Mouse (Mus musculus) urinary bladder, postnatal 4 days (tissue): ENCODE measurements around the gene Pnpla2.

Experiments used
- DNase-seq, 2 experiments: peaks; one replicate each; pipeline ENCODE4 v3.0.0; 2021 to 2022; ENCODE audit warnings: low spot score in 2 of 2

The Pnpla2 gene

DNA sequence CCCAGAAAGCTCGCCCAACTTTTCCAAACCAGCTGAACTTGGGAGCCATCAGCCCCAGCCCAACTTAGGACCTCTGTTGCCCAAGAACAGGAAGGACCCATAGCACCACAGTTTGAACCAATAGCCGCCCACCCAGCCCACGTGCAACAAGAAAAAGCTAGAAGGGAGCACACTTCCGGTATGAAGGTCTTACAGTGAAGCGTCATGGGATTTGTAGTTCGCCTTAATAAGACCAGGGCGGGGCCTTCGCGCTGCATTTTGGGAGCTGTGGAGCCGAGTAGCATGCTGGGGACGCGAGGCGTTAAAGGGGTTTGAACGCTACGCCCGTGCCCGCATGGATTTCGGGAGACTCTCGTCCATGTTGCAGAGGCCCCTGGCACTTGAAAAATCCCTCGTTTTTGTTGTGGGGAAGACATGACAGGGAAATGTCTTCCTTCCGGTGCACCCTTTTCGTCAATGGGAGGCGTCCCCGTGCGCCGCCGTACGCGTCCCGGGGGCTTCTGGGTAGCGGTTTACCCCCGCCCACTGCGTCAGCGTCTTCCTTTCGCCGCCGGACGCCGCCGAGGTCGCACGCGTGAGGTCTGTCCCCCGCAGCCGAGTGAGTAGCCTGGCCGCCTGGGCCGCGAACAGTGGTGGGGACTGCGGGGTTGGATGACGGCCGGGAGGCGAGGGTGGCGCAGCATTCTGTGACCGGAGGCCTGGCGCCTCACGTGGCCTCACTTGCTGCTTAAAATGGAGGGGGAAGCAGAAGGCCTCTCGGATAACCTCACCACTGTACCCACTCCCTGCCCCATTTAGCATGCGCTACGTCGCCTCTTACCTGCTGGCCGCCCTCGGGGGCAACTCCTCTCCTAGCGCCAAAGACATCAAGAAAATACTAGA, 7.6 kb upstream of the Pnpla2 start, which contains the start of gene Rplp2:
Gene Rplp2 (plus strand): TSS at position 261 of the 882 bp plus-strand sequence.
- peak; percentile 91 to 92 for DNase-seq

DNA sequence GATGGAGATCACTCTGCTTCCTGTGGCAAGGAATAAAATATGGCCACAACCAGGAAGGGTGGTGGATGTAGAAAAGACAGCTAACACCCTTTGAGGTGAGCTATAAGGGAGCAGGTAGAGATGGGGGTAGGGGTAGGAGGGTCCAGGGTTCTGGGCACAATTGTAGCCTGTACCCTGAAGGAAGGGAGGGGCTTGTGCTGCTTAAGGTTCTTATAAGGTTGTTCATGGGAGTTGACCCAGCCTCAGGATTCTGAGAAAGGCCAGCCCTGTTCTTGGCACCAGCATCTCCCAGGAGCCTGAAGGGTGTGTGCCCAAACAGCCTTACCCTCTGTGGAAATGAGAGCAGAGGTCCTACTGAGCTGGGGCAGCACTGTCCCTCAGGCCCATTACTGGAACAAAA, 3.1 kb upstream of the Pnpla2 start:
- DNase-seq = no peak

DNA sequence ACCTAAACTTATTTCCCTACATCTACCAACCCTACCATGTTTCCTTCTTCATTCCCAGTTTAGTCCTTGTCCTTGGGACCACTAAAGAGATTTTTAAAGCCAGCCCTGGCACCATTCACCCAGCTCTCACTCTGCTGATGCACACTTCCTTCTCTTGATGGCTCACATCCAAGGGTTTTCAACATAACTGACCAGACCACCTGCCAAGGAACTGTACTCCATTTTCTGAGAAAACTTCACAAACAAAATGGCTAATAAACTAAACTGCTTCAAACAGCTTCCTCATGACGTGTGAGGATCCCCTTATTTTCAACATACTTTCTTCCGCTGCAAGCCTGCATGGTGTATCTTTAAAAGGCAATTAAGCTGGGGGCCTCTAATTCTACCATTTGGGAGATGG, 1.4 kb upstream of the Pnpla2 start:
- no peak for DNase-seq

DNA sequence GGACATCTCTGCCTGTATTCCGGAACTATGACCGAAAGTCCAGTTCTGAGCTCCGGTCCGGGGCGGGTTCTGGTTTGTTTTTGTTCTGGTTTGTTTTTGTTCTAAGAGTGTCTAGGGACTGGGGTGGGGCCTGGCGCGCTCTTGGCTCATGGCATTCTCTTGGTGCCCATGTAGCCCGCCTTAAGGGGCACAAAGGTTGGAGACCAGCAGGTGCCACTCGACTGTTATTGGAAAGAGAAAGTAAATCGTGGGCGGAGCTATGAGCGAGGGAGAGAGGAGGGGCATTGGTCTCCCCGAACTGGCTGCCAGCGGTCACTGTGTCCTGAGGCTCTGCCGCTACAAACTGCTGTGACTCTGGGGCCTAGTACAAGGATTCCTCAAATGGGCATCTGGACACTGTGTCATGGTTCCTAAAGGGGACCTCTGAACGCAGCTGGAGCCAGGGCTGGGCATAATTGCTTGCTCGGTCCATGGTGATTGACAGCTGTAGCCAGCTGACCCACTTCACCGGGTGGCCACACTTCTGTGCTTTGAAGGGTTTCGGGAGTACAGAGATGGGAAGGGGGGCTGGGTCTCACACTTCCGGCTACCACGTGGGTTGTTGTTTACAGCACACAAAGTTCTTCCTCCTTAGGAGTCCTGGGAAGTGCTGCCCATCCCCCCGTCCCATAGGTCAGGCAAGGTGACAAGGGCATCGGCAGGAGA, 764 bp downstream of the Pnpla2 start:
- peak in 1 of 2 experiments; percentile 56 for DNase-seq

DNA sequence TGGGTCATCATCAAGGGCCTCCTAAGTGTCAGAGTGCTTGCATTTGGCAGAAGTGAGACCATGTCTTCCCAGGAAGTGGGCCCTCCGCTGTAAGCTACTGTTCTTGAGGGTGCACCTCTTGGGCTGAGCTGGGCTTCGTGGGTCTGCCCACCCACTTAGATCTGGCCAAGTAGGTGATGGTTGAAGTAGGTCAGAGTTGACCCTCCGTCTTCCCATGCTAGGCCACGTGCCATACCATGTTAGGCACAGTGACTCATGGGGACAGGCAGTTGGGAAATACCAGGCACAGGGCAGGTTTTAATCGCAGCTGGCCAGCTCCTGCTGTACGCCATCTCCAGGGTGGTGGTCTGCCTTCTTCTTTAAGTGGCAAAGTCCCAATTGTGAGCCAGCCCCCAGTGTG, 1.7 kb downstream of the Pnpla2 start:
- no peak for DNase-seq

DNA sequence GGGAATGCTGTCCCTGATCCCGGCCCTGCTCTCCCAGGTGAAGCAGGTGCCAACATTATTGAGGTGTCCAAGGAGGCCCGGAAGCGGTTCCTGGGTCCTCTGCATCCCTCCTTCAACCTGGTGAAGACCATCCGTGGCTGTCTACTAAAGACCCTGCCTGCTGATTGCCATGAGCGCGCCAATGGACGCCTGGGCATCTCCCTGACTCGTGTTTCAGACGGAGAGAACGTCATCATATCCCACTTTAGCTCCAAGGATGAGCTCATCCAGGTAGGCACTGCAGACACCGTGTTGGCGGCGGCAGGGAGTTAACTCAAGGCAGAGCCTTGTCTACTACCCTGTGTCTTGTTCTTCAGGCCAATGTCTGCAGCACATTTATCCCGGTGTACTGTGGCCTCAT, 2.2 kb downstream of the Pnpla2 start:
- DNase-seq = no peak

DNA sequence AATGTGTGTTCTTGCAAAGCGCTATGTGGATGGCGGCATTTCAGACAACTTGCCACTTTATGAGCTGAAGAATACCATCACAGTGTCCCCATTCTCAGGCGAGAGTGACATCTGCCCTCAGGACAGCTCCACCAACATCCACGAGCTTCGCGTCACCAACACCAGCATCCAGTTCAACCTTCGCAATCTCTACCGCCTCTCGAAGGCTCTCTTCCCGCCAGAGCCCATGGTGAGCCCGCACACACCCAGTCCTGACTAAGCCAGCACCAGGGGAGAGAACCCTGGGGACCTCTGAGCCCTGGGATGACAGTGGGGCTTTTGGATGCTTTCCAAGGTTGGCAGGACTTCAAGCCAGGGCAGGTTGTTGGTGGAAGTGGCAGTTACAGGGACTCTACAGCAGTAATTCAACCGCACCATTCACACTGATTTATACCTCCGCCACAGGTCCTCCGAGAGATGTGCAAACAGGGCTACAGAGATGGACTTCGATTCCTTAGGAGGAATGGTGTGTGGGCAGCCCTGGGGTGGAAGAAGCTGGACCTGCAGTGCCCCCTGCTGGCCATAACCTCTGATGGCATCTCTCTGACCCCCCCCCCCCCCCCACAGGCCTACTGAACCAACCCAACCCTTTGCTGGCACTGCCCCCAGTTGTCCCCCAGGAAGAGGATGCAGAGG, 3.1 kb downstream of the Pnpla2 start:
- no peak for DNase-seq

DNA sequence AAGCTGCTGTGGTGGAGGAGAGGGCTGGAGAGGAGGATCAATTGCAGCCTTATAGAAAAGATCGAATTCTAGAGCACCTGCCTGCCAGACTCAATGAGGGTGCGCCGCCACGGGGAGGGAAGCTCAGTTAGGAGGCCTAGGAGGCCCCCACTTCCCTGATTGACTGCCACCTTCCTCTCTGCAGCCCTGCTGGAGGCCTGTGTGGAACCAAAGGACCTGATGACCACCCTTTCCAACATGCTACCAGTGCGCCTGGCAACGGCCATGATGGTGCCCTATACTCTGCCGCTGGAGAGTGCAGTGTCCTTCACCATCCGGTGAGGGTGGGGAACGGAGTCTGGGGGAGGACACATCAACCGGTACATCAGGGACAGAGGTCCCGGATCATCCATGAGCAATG, 3.7 kb downstream of the Pnpla2 start:
- no peak for DNase-seq

DNA sequence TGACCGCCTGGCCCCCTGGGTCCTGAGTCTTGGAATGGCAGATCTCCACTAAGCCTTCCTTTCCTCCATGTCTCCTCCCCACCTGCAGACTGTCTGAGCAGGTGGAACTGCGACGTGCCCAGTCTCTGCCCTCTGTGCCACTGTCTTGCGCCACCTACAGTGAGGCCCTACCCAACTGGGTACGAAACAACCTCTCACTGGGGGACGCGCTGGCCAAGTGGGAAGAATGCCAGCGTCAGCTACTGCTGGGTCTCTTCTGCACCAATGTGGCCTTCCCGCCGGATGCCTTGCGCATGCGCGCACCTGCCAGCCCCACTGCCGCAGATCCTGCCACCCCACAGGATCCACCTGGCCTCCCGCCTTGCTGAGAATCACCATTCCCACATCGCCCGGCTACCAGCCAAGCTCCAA, 4.3 kb downstream of the Pnpla2 start:
- DNase-seq = no peak

DNA sequence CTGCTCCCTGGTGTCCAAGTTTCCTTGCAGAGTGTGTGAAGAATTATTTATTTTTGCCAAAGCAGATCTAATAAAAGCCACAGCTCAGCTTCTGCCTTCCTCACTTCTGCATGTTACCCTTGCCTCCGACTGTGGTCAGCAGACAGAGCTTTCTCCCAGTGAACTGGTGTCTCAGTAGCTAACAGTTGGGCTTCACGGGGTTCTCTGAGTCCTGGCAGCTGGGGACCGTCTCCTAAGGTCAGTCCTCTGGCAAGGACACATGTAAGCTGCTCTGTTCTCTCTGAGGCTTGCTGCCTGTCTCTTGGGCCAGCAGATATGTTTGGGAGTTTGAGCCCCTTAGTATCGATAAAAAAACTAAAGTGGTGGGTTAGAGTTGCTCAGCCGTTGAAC, 5.0 kb downstream of the Pnpla2 start:
- DNase-seq = no peak

DNA sequence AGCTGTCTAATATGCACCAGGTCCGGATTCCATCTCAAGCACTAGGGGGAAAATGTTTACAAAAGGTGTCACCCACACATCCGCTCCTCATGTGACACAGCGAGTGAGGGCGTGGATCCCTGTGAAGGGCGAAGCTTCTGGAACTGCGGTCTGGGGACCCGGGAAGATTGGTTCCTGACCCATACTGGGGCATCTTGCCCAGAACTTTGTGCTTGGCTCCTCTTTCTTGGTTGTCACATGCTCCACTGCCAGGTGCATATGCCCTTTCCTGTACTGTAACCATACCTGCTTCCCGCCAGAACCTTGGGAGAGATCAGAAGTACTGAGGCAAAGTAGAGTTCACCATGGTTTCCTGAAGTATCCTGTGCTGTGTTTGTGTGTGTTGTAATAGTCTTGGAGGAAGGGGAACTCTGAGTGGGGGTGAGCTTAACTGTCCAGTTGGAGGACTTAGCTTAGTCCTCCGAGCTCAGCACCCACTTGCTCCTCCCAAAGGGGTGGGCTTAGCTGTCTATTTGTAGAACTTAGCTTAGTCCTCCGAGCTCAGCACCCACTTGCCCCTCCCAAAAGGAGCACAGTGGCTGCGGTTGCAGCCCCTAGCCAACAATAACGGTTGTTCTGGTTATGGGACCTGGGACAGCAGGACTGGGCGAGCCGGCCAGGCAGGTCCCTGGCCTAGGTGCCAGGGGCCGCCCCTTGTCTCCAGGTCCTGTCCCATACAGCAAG, 5.6 kb downstream of the Pnpla2 start, which contains the start of gene Cracr2b:
Gene Cracr2b (plus strand): TSS at position 704 of the 723 bp plus-strand sequence.
- DNase-seq = peak in 1 of 2 experiments; percentile 20

DNA sequence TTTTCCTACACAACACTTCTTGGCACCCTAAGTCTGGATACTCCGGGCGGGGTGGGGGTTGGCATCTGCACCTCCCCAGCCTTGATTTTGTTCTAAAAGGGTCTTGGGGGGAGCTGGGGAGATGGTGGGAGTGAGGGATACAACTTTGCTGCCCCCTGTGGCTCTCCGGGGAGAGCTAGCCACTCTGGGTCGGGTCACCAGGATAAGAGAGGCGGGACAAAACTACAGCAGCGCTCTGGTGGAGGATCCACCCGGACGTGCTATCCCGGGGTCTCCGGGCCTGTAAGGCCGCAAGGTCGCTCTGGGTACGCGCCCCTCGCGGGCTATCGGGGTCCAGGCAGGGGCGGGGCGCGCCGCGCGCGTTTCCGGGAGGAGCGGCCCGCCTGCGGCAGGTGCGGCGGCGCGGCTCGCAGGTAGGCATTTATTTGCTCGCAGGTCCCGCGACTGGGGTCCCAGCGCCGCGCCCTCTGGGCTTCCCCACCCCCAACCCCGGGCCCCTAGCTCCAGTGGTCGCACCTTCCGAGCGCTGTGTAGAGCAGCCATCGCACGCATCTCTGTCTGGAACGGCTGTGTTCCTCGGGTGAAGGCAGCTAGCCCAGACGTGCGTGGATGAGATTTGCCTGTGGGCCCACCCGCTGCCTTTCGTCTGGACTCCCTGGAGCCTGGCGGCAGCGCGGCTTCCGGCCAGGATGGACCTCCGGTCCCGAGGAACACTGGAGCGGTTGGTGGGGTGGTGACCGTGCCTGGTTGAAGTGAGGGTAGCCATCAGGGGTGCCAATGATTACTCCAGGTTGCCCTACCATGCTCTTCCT, 6.7 kb downstream of the Pnpla2 start:
- DNase-seq = no peak

DNA sequence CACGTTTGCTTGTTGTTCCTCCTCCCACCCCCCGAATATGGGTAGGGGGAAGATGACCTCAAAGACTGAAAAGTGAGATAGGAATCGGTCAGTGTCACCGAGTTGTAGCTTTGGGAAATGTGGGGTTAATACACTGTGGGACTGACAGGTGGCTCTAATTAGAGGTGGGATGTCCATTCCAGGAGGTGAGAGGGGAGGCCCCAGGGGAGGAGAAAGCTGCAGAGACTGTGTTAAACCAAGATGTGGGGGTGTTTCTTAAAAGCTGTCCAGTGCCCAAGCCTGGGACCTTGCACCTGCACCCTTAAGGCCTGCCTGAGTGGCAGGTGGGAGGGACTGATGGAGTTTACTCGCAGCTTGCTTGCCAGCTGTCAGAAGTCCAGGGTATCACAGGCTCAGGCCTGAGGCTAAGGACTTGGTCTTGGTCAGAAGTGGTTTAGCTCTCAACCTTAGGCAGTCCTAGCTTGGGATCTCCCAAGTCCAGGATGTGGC, 7.4 kb downstream of the Pnpla2 start:
- no peak for DNase-seq

DNA sequence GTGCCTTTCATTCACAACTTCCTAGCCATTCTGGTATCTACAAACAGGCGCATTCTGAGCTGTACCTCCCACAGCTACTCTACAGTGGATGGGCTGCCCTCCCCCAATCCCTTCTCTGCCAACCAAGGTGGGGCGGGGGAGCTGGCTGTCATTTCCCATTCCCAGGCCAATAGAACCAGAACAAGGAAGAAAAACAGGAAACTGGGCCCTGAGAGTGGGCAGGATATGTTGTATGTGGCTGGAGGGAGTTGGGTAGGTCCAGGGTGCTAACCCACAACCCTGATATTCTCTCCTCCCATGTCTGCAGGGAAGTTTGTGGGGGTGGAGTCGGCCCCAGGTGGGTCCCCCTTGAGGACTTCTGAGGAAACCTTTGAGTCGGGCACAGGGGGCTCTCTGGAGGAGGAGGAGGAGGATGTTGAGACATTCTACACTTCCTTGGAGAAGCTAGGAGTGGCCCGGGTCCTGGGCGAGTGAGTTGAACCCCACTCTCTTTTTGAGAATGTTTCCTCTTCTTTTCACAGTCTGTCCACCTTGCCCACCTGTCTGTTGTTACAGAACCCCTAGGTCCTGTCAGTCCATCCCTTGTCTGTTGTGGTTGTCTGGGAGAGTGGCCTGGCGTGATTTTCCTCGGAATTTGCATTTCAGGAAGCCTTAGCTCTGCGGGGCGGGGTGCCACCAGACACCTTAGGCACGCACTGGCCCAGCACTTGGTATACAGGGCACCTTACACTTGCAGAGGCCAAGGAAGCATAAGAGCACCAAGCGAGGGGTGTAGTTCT, 9.0 kb downstream of the Pnpla2 start:
- DNase-seq = no peak

DNA sequence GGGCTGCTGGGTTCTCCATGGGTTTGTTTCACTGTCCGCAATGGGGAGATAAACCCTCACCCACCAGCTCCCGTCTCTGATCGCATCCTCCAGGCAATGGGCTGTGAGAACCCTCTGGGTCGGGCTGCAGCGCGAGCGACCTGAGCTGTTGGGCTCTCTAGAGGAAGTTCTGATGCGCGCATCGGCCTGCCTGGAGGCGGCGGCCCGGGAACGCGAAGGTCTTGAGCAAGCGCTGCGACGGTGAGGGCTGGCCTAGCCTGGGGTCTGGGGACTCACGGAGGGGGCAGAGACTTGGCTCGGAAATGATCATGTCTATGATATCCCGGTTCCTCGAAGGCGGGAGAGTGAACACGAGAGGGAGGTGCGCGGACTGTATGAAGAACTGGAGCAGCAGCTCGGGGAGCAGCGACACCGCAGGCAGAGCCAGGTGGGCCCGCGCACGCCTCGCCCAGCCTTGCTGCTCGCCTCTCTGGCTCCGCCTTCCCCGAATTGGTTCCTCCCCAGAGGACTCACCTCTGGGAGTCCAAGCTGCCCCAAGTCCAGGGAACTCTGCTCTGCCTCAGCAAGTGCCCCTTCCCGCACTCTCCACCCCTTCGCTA, 9.7 kb downstream of the Pnpla2 start:
- no peak for DNase-seq

DNA sequence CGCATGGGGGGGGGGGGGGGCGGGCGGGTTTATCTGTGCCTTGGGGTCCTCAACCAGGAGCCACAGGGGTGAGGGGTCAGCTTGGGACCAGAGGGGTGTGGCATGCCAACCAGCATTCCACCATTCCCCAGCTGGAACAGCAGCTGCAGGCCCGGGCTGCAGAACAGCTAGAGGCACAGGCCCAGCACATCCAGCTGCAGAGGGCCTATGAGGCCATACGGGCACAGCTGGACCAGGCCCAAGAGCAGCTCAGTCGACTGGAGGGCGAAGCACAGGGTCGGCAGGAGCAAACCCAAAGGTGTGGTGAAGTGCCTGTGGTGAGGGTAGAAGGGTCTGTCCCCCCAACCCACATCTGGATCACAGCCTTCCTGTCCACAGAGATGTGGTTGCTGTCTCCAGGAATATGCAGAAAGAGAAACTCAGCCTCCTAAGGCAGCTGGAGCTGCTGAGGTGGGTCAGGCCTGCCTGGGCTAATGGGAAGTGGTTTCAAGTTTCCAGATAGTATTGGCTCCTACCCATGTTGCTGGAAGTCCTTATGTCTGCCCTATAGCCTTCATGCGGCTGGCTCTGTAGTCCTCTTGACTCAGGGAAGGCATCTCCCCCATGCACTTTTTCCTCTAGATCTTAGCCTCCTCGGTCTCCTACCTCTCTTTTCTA, 10.5 kb downstream of the Pnpla2 start:
- DNase-seq = no peak

DNA sequence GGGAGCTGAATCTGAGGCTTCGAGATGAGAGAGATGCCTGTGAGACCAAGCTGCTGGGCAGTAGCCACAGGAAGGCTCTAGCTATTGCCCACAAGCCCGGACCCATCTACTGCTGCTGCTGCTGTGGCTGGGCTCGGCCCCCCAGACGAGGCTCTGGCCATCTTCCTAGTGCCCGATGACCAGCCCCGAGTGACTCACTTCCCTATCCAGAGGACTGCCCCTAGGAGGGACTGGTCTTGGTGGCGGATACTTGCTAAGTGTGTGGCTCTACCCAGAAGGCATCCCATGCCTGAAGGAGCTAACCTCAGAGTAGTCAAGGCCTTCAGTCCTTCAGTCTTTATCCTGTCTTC, 11.0 kb downstream of the Pnpla2 start:
- no peak for DNase-seq

DNA sequence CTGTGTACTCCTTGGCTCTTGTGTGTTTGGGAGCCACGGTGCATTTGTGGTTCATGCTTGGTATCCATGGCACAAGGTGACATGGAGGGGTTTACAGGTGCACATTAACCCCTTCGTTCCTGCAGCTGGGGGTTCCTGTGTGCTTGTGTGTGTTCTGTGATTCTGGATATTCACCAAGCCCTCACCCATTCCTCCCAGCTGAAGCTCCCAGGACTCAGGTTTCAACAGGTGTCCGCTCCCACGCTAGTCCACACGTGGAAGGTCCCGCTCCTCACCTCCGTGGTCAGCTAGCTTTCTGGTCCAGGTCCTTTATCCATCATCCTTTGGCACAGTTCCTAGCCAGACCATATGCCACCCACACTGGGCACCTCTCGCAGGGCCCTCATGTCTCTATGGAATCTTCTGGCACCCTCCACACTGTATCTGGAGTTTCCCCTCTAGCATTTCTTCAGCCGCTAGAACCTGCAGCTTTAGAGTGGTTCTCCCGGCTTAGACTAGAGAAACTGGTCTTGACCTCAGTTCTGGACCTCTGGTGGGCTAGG, 11.7 kb downstream of the Pnpla2 start:
- no peak for DNase-seq
